Mouse (Mus musculus): ENCODE data around the gene Btg4.

DNA sequence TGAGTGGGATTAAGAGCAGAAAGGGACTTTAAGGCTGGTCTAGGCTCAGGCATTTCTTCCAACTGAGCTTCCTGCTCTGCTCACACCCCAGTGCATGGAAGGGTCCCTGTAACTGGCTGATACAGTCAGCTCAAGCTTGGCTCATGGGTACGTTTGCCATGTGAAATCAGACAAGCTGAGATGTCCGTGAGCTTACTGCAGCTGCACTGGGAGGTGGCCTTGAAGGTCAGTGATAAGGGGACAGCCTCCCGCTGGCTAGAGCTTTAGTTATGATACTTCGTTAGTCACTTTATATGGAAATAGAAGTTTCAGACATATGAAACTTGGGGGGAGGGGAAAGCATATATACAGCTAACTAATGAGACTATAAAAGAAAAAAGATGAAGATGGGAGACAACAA, 10.1 kb downstream of the Btg4 start:
- TF ChIP-seq USF1 (IDR thresholded peaks at IDR 0.05; ENCODE audit: low read depth, low read length) (no peak), CHD2 (IDR thresholded peaks at IDR 0.05; ENCODE audit: low read length) (no peak), MYC (IDR thresholded peaks at IDR 0.05; ENCODE audit: low read depth, low read length) (no peak), ZC3H11A (IDR thresholded peaks at IDR 0.05; ENCODE audit: low read depth, low read length) (no peak), GATA1 (IDR thresholded peaks at IDR 0.05; ENCODE audit: low read depth, low read length) (no peak), POLR2AphosphoS2 (IDR thresholded peaks at IDR 0.05; ENCODE audit: low read length) (no peak), EP300 (IDR thresholded peaks at IDR 0.05; ENCODE audit: low read depth in 1 of 2, low read length in 2 of 2) (no peak), CTCF (IDR thresholded peaks at IDR 0.05 in 2 of 3, conservative IDR thresholded peaks at IDR 0.05 in 1 of 3; ENCODE audit: control insufficient read depth in 1 of 3, insufficient read depth in 1 of 3, low read depth in 2 of 3, low read length in 3 of 3, poor library complexity in 1 of 3, severe bottlenecking in 1 of 3) (no peak), CHD1 (IDR thresholded peaks at IDR 0.05; ENCODE audit: low read depth, low read length) (no peak)

All from MEL (cell line).